Mouse (Mus musculus) midbrain, postnatal 0 days (tissue): Measurements from ENCODE around the gene Tle4. TPM values are rescaled to one million over a fixed set of nuclear protein-coding genes. Genes with fewer than 3 reads are reported as not detected.
"Not testable (repeated sequence)": the region's sequence is repeated elsewhere in the genome, so short reads cannot be mapped to it uniquely, and the experiment has no call there.

Source experiments
- ATAC-seq: fragments of 200-750 bp; cut with Nextera tagmentation; 2 replicates; pipeline ENCODE4 v1.8.0; 2017; ENCODE audit warnings: moderate number of reproducible peaks, mild to moderate bottlenecking, moderate TSS enrichment, moderate library complexity; ENCODE audit not compliant: low FRiP score
- DNase-seq: peaks from one replicate; pipeline ENCODE4 v3.0.0-alpha.2; 2015; ENCODE audit warnings: low spot score
- H3K27ac ChIP-seq: fragments of 300-500 bp; sonication (generic); 2 replicates; pipeline ENCODE4 v1.5.1; 2014; ENCODE audit warnings: low read depth, mild to moderate bottlenecking, low read length, mixed read lengths
- H3K27me3 ChIP-seq: fragments of 300-500 bp; sonication (generic); 2 replicates; pipeline ENCODE4 v1.6.1; 2014; ENCODE audit warnings: low read length, control low read depth, mixed read lengths; ENCODE audit not compliant: insufficient read depth
- H3K36me3 ChIP-seq: fragments of 300-500 bp; sonication (generic); 2 replicates; pipeline ENCODE4 v1.6.1; 2014; ENCODE audit warnings: low read length, control low read depth, mixed read lengths; ENCODE audit not compliant: insufficient read depth
- H3K4me1 ChIP-seq: fragments of 300-500 bp; sonication (generic); 2 replicates; pipeline ENCODE4 v1.6.1; 2014; ENCODE audit warnings: mild to moderate bottlenecking, control low read depth, antibody characterized with exemption, low read length, mixed read lengths; ENCODE audit not compliant: insufficient read depth
- H3K4me2 ChIP-seq: fragments of 300-500 bp; sonication (generic); 2 replicates; pipeline ENCODE4 v1.6.1; 2014; ENCODE audit warnings: low read depth, mild to moderate bottlenecking, low read length, mixed read lengths; ENCODE audit not compliant: poor library complexity, severe bottlenecking
- H3K4me3 ChIP-seq: fragments of 300-500 bp; sonication (generic); 2 replicates; pipeline ENCODE4 v1.5.1; 2014; ENCODE audit warnings: low read depth, mild to moderate bottlenecking, low read length, moderate library complexity
- H3K9ac ChIP-seq: fragments of 300-500 bp; sonication (generic); replicated peaks from 2 replicates; pipeline ENCODE4 v1.6.1; 2014; ENCODE audit warnings: mild to moderate bottlenecking, low read length, moderate library complexity, mixed read lengths; ENCODE audit not compliant: poor library complexity, severe bottlenecking
- H3K9me3 ChIP-seq: fragments of 300-500 bp; sonication (generic); 2 replicates; pipeline ENCODE4 v1.6.1; 2016; ENCODE audit warnings: low read length, control low read depth
- CTCF ChIP-seq: IDR thresholded peaks from 2 replicates; pipeline ENCODE4 v1.5.1; 2016; ENCODE audit warnings: antibody characterized with exemption, mild to moderate bottlenecking
- WGBS: fragments of 180-500 bp; shearing (Covaris S2); extraction: QIAGEN DNeasy Blood & Tissue Kit; methylation state at CpG from one replicate; pipeline ENCODE4 v1.1.7; 2014; 5-methylcytosine and 5-hydroxymethylcytosine counted together
- polyA plus RNA-seq: library from polyadenylated mRNA; unstranded; fragments of >200 nt; fragmentation: Nextera tagmentation; extraction: Ambion mirVana; gene quantifications from 2 replicates; pipeline ENCODE4 v1.2.1, GENCODE M21; 2015
- total RNA-seq: library from RNA; depleted of rRNA; stranded (reverse); fragments of >200 nt; gene quantifications from 2 replicates; pipeline ENCODE4 v1.2.3, GENCODE M21; 2014; rRNA removed

Tle4 gene
- total RNA-seq (54.6 and 69.8 TPM in 2 replicates), polyA plus RNA-seq (20.4 and 21.4 TPM in 2 replicates)

DNA sequence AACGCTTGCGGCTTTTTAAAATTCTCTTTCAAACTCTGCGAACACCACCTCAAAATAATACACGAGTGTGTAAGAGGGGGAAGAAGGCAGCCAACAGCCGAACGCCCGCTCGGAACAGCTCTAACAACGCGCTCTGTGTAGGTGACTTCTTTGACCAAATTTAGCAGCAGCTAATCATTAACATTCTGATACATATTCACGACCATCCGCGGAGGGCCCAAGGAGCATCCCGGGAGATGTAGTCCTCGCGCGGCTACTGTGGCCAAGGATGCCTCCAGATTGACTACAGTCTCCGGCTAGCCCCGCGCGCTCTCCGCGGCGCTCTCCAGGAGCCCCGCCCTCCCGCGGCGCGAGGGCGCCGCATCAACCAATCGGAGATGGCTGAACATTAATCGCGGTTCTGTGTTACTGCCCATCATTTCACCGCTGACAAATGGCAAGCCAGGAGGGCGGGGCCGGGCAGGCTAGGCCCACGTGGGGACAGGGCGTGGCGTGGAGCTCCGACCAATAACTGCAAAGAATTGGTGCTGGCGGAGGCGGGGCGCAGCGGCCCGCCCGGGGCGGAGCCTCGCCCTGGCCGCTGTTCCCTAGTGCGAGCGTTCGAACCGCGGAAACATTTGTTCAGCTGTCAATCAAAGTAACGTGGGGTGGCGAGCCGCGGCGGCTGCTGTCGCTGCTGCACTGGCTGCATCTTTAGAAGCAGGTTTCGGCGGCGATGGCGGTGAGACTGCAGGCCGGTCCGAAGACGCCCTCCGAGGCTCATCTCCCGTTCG lies at the start of gene Tle4:
Tle4 (minus strand) TSS at position 135 of the 773 bp plus-strand sequence.
- Histone ChIP-seq H3K4me3 (peak within 1 kb of the TSS; percentile 95), H3K4me1 (0 out of 2 replicates have a peak, but pooled peaks cover 3% of the 10 kb centered on the region), H3K27me3 (no peaks in the 10 kb centered on the region), H3K9ac (peak within 1 kb of the TSS; percentile 86), H3K9me3 (no peaks in the 10 kb centered on the region), H3K27ac (peak within 1 kb of the TSS; percentile 92), H3K4me2 (peak within 1 kb of the TSS; percentile 63), H3K36me3 (no peaks in the 10 kb centered on the region)
- ATAC-seq, result peak; percentile 98
- 0 out of 2 replicates have a peak, but pooled peaks have one; percentile 8 for TF ChIP-seq CTCF
- under 1% methylated on average over 69 of the region's 71 CpGs for WGBS
- DNase-seq, result peak; percentile 100

DNA sequence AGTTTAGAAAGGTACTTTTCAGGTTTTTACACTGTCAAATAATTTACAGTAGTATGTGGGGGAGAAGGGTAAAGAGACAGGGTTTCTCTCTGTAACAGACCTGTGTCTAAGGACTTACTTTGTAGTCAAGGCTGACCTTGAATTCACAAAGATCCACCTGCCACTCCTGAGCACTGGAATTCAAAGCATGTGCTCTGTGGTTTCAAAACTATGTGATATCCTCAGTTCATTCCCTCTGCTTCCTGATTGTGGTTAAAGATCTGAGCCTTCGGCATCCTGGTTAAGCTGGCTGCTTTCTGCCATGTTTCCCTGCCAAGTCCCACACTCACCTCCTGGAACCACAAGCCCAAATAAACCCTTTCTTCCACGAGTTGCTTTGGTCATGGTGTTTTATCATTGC lies 47.8 kb upstream of the Tle4 start:
- Histone ChIP-seq H3K4me3 (no peak overlapping the region), H3K4me1 (no peaks in the 10 kb centered on the region), H3K9me3 (no peaks in the 10 kb centered on the region), H3K4me2 (no peak overlapping the region), H3K36me3 (no peaks in the 10 kb centered on the region), H3K27ac (no peak overlapping the region), H3K27me3 (no peaks in the 10 kb centered on the region), H3K9ac (no peak overlapping the region)
- DNase-seq, result no peak
- no peak for TF ChIP-seq CTCF
- no peak for ATAC-seq
- WGBS, result 71% methylated on average over 2 of the region's 2 CpGs

DNA sequence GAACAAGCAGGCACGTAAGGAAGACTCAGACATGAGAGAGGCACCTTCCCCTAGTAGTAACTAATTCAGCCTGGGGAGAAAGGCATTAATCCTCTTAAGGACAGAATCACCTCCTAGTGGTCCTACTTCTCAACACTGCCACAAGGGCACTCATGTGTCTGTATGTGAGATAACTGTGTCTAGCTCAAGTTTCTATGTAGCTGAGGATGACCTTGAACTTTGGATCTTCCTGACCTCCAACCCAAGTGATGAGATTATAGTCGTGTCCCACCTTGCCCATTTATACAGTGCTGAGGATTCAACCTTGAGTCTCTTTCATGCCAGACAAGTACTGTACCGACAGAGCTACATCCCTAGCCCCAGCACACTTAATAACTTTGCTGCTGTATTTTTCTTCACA lies 46.9 kb upstream of the Tle4 start:
- no peak for ATAC-seq
- no peak for DNase-seq
- Histone ChIP-seq H3K9ac (no peak overlapping the region), H3K4me2 (no peak overlapping the region), H3K4me3 (no peak overlapping the region), H3K9me3 (no peaks in the 10 kb centered on the region), H3K4me1 (no peaks in the 10 kb centered on the region), H3K27ac (no peak overlapping the region), H3K36me3 (no peaks in the 10 kb centered on the region), H3K27me3 (no peaks in the 10 kb centered on the region)
- TF ChIP-seq CTCF, result no peak
- WGBS, result 83% methylated on average over 3 of the region's 3 CpGs

DNA sequence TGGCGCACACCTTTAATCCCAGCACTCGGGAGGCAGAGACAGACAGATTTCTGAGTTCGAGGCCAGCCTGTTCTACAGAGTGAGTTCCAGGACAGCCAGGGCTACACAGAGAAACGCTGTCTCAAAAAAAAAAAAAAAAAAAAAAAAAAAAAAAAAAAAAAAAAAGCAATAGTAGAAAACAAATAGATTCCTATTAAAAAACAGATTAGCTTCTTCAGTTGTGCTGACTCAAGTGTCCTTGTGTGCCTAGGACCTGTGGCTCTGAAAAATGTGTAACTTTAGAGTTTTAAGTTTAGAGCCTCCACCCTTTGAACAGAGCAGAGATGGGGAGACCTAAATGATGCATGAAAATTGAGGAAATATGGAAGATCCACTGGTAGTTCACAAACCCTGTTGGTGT lies 45.2 kb upstream of the Tle4 start:
- H3K27me3 ChIP-seq, H3K9me3 ChIP-seq, ATAC-seq, H3K36me3 ChIP-seq, H3K4me3 ChIP-seq, H3K9ac ChIP-seq, H3K4me1 ChIP-seq, H3K4me2 ChIP-seq, H3K27ac ChIP-seq, DNase-seq: not testable (repeated sequence)
- WGBS, result 96% methylated on average over 4 of the region's 4 CpGs

DNA sequence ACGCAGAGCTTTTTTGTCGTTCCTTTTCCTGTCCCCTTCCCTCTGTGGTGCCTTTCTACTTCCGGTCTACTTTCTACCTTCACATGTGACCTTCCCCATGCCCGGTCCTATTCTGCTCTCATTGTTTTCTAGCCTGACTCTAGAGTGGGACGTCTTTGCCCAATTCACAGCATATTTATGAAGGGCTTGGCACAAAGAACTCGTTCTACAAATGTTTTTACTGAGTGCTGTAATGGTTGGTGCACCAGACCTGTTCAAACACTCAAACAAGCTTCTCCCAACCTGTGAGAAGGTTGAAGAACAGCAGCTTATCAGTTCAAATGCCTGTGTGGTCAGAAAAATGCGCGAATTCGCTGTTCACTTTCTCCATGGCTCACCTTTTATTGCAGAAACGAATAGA lies 44.8 kb upstream of the Tle4 start:
- no peaks in the 10 kb centered on the region for H3K27me3 ChIP-seq
- WGBS, result 85% methylated on average over 10 of the region's 10 CpGs
- no peaks in the 10 kb centered on the region for H3K36me3 ChIP-seq
- ATAC-seq (no peak), DNase-seq (no peak)
- H3K4me3 ChIP-seq, result no peak overlapping the region
- no peak for TF ChIP-seq CTCF
- no peak overlapping the region for H3K9ac ChIP-seq
- no peaks in the 10 kb centered on the region for H3K4me1 ChIP-seq
- H3K27ac ChIP-seq, result no peak overlapping the region
- H3K9me3 ChIP-seq, result no peaks in the 10 kb centered on the region
- H3K4me2 ChIP-seq, result no peak overlapping the region

DNA sequence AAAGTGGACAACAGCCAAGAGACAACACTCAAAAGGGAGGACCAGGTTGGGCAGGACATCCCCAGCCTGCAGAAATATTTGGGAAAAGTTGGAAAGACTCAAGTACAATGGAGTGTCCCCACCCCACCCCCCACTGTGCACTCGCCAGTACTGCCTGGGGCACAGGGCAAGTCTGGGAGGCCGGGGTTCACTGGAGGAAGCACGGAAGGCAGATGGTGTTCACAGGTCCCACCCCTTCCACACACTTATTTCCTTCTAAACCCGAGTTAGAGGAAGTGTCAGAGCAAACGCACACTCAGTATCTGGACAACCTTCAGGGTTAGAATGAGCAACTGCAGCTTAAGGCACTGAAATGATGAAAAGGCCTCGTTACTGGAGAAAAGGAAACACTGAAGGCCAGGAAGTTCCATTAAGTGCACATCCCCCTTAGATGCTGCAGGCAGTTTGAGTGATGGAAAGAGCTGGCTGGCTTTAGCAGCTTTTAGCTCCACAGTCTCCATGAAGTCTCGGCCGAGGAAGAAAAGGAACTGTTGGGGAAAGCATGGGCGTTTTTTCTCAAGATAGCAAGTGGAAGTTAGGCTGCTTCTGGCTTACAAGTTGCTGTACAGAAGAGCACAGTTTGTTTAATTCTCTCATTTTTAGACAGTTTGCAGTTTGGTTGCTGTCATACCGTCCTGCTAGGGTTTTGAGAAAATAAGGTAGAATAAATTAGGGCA lies 37.5 kb upstream of the Tle4 start:
- Histone ChIP-seq H3K4me3 (no peak overlapping the region), H3K27ac (no peak overlapping the region), H3K4me1 (no peaks in the 10 kb centered on the region), H3K27me3 (no peaks in the 10 kb centered on the region), H3K4me2 (no peak overlapping the region), H3K36me3 (no peaks in the 10 kb centered on the region), H3K9ac (no peak overlapping the region), H3K9me3 (no peaks in the 10 kb centered on the region)
- no peak for TF ChIP-seq CTCF
- DNase-seq, result no peak
- no peak for ATAC-seq
- 62% methylated on average over 10 of the region's 10 CpGs for WGBS
